Mouse (Mus musculus) kidney, embryonic 14.5 days (tissue): Measurements from ENCODE around the gene Rnase11. TPM values are rescaled to one million over a fixed set of nuclear protein-coding genes. Genes with fewer than 3 reads are reported as not detected.
"Not testable (repeated sequence)": the region's sequence is repeated elsewhere in the genome, so short reads cannot be mapped to it uniquely, and the experiment has no call there.

Experiments
- ATAC-seq: fragments of 200-750 bp; cut with Nextera tagmentation; 2 replicates; pipeline ENCODE4 v1.8.0; 2017; ENCODE audit warnings: moderate number of reproducible peaks, mild to moderate bottlenecking, moderate TSS enrichment, moderate library complexity; ENCODE audit not compliant: low FRiP score, low TSS enrichment
- H3K27ac ChIP-seq: fragments of 300-500 bp; sonication (generic); 2 replicates; pipeline ENCODE4 v1.5.1; 2014; ENCODE audit warnings: low read depth, mild to moderate bottlenecking, low read length, moderate library complexity, mixed read lengths
- H3K27me3 ChIP-seq: fragments of 300-500 bp; sonication (generic); 2 replicates; pipeline ENCODE4 v1.6.1; 2014; ENCODE audit warnings: mild to moderate bottlenecking, low read length; ENCODE audit not compliant: control insufficient read depth, insufficient read depth
- H3K36me3 ChIP-seq: fragments of 300-500 bp; sonication (generic); 2 replicates; pipeline ENCODE4 v1.6.1; 2014; ENCODE audit warnings: low read length, mixed read lengths; ENCODE audit not compliant: control insufficient read depth, insufficient read depth
- H3K4me1 ChIP-seq: fragments of 300-500 bp; sonication (generic); 2 replicates; pipeline ENCODE4 v1.6.1; 2014; ENCODE audit warnings: low read length, mixed read lengths; ENCODE audit not compliant: control insufficient read depth, insufficient read depth
- H3K4me2 ChIP-seq: fragments of 300-500 bp; sonication (generic); replicated peaks from 2 replicates; pipeline ENCODE4 v1.6.1; 2014; ENCODE audit warnings: low read depth, mild to moderate bottlenecking, low read length
- H3K4me3 ChIP-seq: fragments of 300-500 bp; sonication (generic); 2 replicates; pipeline ENCODE4 v1.5.1; 2014; ENCODE audit warnings: mild to moderate bottlenecking, low read length
- H3K9ac ChIP-seq: fragments of 300-500 bp; sonication (generic); 2 replicates; pipeline ENCODE4 v1.6.1; 2014; ENCODE audit warnings: low read depth, mild to moderate bottlenecking, low read length, moderate library complexity
- H3K9me3 ChIP-seq: fragments of 300-500 bp; sonication (generic); 2 replicates; pipeline ENCODE4 v1.6.1; 2016; ENCODE audit warnings: low read length; ENCODE audit not compliant: control insufficient read depth
- WGBS: fragments of 180-500 bp; shearing (Covaris S2); extraction: QIAGEN DNeasy Blood & Tissue Kit; methylation state at CpG from one replicate; pipeline ENCODE4 v1.1.7; 2014; 5-methylcytosine and 5-hydroxymethylcytosine counted together
- polyA plus RNA-seq: library from polyadenylated mRNA; unstranded; fragments of >200 nt; fragmentation: Nextera tagmentation; extraction: Ambion mirVana; gene quantifications from 2 replicates; pipeline ENCODE4 v1.2.1, GENCODE M21; 2014

Gene Rnase11
- polyA plus RNA-seq, 1 experiment from 2014 or later, result 1.1 TPM

DNA sequence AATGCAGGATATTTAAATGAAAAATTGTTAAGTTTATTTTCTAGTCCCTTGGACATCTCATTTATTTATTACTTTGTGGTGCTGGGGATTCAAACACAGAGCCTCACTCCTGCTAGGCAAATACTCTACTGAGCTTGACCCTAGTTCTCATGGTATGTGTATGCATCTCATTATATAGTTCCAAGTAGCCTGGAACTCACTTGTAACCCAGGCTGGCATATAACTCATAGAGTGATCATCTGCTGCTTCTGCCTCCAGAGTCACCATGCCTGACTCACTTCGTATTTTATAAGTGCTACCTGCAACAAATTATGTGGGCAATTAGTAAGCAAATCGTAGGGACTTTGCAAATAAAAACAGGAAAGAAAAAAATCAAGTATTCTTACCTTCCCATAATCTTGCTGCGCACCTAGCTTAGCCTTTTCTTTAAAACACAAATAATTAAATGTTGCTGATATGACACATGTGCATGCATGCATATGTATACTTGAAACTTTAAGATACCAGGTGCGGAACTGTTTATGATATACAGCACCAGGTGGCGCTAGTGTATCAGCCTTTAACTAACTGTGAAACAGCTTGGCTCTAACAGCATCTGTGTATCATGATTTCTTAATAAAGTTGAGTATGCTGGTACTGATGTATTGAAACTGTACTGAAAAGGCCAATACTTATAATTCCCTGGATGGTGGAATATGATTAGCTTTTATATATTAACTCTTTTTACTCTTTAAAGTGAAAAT is 23.4 kb downstream of the Rnase11 start:
- ATAC-seq, result peak; percentile 60; the same call in 1 of the 2 replicates
- WGBS, result 38% methylated on average over 5 of the region's 5 CpGs

DNA sequence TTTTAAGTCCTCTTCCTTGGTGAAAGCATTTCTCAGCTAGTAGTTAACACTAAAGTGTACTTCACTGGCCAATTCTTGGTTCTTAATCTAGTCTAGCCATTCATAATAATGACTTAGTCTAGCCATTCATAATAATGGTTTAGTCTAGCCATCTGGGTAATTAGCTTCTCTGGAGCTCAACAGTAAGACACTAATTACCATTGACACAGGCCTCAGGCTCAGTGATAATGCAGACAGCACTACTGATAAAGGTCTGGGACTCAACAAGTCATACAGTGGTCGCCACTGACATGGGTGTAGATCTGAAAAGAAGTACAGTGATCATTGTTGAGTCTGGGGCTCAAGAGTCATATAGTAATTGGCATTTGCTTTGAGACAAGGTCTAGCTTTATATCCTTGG is 25.1 kb downstream of the Rnase11 start:
- no peak overlapping the region for H3K27ac ChIP-seq
- no peaks in the 10 kb centered on the region for H3K27me3 ChIP-seq
- ATAC-seq, result no peak
- H3K9ac ChIP-seq, result no peak overlapping the region
- no peak overlapping the region for H3K4me3 ChIP-seq
- no peak overlapping the region for H3K4me2 ChIP-seq
- H3K4me1 ChIP-seq, result no peaks in the 10 kb centered on the region
- whole genome bisulfite sequencing, result 89% methylated on average over 1 of the region's 1 CpGs
- H3K9me3 ChIP-seq, result no peaks in the 10 kb centered on the region
- H3K36me3 ChIP-seq, result no peaks in the 10 kb centered on the region

More for the DNA sequence above, 23.4 kb downstream of the Rnase11 start:
- H3K36me3 ChIP-seq, result no peaks in the 10 kb centered on the region
- H3K27me3 ChIP-seq, result no peaks in the 10 kb centered on the region
- H3K4me2 ChIP-seq, result no peak overlapping the region
- H3K9ac ChIP-seq, result no peak overlapping the region
- H3K9me3 ChIP-seq, result no peaks in the 10 kb centered on the region
- no peaks in the 10 kb centered on the region for H3K4me1 ChIP-seq
- H3K27ac ChIP-seq, result no peak overlapping the region
- no peak overlapping the region for H3K4me3 ChIP-seq

DNA sequence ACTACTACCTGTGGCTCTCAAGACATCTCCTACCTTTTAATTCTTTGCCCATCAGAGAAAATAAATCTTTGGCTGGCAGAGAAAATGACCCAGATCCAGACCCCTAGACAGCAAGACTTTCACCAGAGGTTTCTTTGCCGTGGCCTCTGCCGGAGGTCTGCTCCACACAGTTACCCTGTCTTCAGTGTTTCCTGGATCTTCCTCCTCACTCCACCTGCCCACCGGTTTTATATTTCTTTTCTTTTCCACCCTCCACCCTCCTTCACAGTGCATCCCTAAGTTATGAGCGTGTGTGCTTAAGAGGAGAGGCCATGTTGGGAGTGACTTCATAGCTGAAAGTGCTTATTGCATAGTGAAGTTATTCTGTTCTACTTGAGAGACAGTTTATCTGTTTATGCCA is 26.5 kb downstream of the Rnase11 start:
- Histone ChIP-seq H3K9me3 (no peaks in the 10 kb centered on the region), H3K27ac (no peak overlapping the region), H3K36me3 (no peaks in the 10 kb centered on the region), H3K9ac (no peak overlapping the region), H3K4me2 (no peak overlapping the region), H3K4me1 (no peaks in the 10 kb centered on the region), H3K4me3 (no peak overlapping the region), H3K27me3 (no peaks in the 10 kb centered on the region)
- 45% methylated on average over 4 of the region's 4 CpGs for WGBS
- ATAC-seq, result peak; percentile 54; the same call in 1 of the 2 replicates

DNA sequence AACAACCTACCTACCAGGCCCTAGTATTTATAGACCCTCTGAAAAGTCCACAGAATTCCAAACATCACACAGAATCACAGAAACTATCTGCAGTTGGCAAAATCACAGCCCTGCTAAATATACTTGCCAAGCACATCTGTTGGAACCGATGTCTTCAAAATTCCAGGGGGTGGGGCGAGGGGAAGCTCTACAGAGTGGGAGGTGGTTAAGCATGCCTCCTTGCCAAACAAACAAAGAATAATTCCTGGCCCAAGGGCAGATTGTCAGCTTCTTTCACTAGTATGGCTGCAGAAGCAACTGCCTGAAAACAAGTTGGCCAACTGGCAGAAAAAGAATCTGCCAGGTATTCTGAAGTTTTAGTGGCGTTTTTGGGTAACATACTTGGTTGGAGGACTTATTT is 32.7 kb downstream of the Rnase11 start:
- H3K27me3 ChIP-seq, result no peaks in the 10 kb centered on the region
- H3K4me2 ChIP-seq, result no peak overlapping the region
- no peak for ATAC-seq
- H3K9me3 ChIP-seq, result no peaks in the 10 kb centered on the region
- no peak overlapping the region for H3K9ac ChIP-seq
- WGBS, result 80% methylated on average over 3 of the region's 3 CpGs
- no peak overlapping the region for H3K27ac ChIP-seq
- H3K36me3 ChIP-seq, result no peaks in the 10 kb centered on the region
- no peak overlapping the region for H3K4me3 ChIP-seq
- no peaks in the 10 kb centered on the region for H3K4me1 ChIP-seq

DNA sequence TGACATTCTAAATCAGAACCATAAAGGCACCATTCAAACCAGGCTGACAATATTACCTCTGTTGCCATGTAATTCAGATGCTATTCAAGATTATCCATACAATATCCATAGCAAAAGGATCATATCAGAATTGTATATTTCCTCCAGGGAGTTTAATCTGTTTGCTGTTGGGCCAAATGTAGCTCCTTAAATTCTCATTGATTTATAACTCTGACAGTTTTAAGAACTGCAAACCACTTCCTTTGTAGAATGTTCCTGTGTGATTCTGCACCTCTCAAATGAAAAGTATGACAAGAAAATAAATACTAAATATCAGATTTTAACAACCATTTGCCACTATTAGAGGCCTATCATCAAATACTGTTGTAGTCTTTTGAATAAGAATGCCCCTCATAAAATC is 34.2 kb downstream of the Rnase11 start:
- no peak for ATAC-seq
- Histone ChIP-seq H3K4me3 (no peak overlapping the region), H3K36me3 (no peaks in the 10 kb centered on the region), H3K9me3 (no peaks in the 10 kb centered on the region), H3K9ac (no peak overlapping the region), H3K4me2 (no peak overlapping the region), H3K27ac (no peak overlapping the region), H3K27me3 (no peaks in the 10 kb centered on the region), H3K4me1 (no peaks in the 10 kb centered on the region)

DNA sequence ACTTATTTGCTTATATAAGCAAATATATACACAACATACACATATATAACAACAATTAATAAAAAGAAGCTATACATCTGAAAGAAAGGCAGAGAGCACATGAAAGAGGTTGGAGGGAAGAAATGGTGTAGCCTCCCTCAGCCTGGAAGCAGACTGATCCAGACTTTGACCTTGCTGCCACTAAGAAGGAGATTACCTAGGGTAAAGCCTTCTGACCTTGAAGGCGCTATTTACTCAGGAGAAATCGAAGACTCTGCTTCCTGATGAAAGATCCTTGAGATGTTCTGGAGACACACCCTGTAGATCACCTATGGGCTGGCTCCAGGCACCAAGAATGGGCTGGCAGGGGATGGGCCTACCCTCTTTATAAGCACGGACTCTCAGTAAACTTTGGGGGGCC is 35.2 kb downstream of the Rnase11 start:
- H3K9me3 ChIP-seq, H3K27me3 ChIP-seq, H3K4me3 ChIP-seq, ATAC-seq, H3K9ac ChIP-seq, H3K27ac ChIP-seq, H3K36me3 ChIP-seq, H3K4me2 ChIP-seq, H3K4me1 ChIP-seq: not testable (repeated sequence)
- WGBS, result 87% methylated on average over 3 of the region's 3 CpGs

DNA sequence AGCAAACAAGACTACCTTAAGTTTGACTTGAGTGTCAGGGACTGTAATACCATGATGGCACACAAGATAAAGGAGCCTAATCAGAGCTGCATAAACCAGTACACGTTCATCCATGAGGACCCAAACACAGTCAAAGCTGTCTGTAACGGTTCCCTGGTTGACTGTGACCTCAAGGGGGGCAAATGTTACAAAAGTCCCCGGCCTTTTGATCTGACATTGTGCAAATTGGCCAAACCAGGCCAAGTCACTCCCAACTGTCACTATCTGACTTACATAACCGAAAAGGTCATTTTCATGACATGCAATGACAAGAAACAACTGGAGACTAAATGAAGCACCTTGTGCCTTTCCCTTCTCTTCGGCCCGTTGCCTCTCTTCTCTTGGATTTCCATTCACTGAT is 40.4 kb downstream of the Rnase11 start:
- Histone ChIP-seq H3K4me1 (no peaks in the 10 kb centered on the region), H3K36me3 (no peaks in the 10 kb centered on the region), H3K9me3 (no peaks in the 10 kb centered on the region), H3K4me3 (no peak overlapping the region), H3K9ac (no peak overlapping the region), H3K4me2 (no peak overlapping the region), H3K27me3 (no peaks in the 10 kb centered on the region), H3K27ac (no peak overlapping the region)
- 78% methylated on average over 6 of the region's 6 CpGs for WGBS
- ATAC-seq, result no peak

DNA sequence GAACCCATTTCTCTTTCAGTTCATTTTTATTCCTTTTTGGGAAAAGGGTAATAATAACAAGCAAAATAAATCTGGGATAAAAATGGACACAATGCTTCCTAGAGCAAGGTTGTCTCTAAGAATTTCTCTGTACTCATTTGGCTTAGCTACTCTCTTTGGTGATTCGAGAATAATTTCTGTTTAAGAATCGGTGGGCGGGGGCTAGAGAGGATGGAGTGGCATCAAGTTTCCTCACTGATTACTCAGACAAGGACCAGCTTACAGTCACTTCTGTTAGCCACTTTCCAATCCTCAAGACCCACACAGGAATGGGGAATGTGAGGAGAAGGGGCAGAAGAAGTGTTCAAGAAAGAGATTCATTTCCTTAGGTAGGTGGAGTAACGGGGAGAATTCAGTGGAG is 41.2 kb downstream of the Rnase11 start:
- Histone ChIP-seq H3K27ac (no peak overlapping the region), H3K4me2 (no peak overlapping the region)
- ATAC-seq, result no peak

DNA sequence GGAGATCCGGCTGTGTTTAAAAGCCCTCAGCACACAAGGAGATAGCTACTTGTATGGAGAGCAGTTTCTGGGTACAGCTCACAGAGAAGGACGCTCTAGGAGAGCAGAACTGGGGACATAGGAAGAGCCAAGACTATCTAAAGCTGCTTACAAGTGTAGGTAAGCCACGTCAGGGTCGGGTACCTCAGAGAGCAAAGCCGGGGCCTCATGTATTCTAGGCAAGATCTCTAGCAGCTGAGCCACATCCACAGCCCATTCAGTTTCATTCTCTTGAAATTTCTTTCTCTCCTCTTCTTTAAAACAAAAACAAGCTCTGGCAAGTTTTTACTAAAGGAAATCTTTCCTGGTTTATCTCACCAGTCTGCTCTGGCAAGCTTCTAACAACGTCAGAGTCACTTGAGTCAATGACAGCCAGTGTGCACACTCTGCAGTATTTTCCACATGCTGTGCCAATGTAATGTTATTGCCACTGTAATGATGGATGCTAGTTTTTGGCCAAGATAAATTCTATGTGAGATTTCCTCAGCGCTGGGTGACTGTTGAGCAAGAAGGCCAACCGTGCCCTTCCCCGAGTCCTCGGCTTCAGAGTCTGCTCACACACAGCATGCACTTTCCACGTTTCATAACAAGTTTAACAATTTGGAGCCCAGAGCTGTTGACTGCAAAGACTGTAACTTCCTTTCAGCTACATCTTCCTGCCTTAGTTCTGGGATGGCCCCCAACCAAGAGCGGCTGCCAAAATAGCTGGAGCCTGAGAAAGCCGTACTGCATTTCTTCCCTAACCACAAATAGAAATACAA is 41.8 kb downstream of the Rnase11 start:
- Histone ChIP-seq H3K27ac (no peak overlapping the region), H3K9me3 (no peaks in the 10 kb centered on the region), H3K4me2 (no peak overlapping the region), H3K36me3 (no peaks in the 10 kb centered on the region), H3K27me3 (no peaks in the 10 kb centered on the region), H3K4me3 (no peak overlapping the region), H3K9ac (no peak overlapping the region), H3K4me1 (no peaks in the 10 kb centered on the region)
- ATAC-seq, result no peak
- WGBS, result 79% methylated on average over 13 of the region's 13 CpGs

More for the DNA sequence above, 41.2 kb downstream of the Rnase11 start:
- H3K9me3 ChIP-seq, result no peaks in the 10 kb centered on the region
- no peaks in the 10 kb centered on the region for H3K27me3 ChIP-seq
- no peaks in the 10 kb centered on the region for H3K4me1 ChIP-seq
- H3K36me3 ChIP-seq, result no peaks in the 10 kb centered on the region
- H3K9ac ChIP-seq, result no peak overlapping the region
- no peak overlapping the region for H3K4me3 ChIP-seq
- WGBS, result 81% methylated on average over 4 of the region's 4 CpGs
